Mouse (Mus musculus): ENCODE measurements around the gene Tlr5. TPM values are rescaled to one million over a fixed set of nuclear protein-coding genes. Genes with fewer than 3 reads are reported as not detected.

Tlr5 gene
- polyA plus RNA-seq, 1 experiment, result 1.9 TPM

DNA sequence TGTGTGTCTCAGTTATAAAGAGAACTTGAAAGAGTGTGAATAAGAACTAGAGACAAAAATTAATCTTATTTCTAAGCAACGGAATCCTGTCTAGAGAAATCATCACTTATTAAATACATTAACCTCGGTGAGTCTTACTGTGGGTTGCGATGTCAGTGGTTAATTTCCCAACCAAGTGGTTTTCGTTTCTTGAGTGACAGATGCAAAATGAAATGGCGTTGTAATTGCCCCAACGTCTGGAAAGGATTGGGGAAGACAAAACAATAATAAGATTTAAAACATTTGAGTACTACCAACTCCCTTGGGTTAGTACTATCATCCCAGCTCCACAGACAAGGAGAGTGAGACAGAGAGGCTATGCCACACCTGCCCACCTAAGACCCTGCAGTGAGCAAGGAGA lies 9.0 kb upstream of the Tlr5 start:
- no peak overlapping the region for H3K27ac ChIP-seq (ENCODE audit: insufficient read depth, low read length)
- TF ChIP-seq POLR2A (IDR thresholded peaks at IDR 0.05; ENCODE audit: low read depth, low read length) (no peak), CTCF (IDR thresholded peaks at IDR 0.05; ENCODE audit: borderline replicate concordance, insufficient read depth, low read length) (no peak)
- H3K4me3 ChIP-seq (ENCODE audit: insufficient read depth, low read length), result no peak overlapping the region
- H3K4me1 ChIP-seq (ENCODE audit: control insufficient read depth, insufficient read depth, low read length), result peaks cover 6% of the 10 kb centered on the region

GRCm38 (mm10) chr1:182951298-182951697 lies 3.3 kb upstream of the Tlr5 start:
- peaks cover 3% of the 10 kb centered on the region; the same call in 1 of the 2 replicates for H3K4me1 ChIP-seq (ENCODE audit: control insufficient read depth, insufficient read depth, low read length)
- no peak for TF ChIP-seq POLR2A (IDR thresholded peaks at IDR 0.05; ENCODE audit: low read depth, low read length)
- TF ChIP-seq CTCF (IDR thresholded peaks at IDR 0.05; ENCODE audit: borderline replicate concordance, insufficient read depth, low read length), result no peak
- no peak overlapping the region for H3K4me3 ChIP-seq (ENCODE audit: insufficient read depth, low read length)
- no peak overlapping the region for H3K27ac ChIP-seq (ENCODE audit: insufficient read depth, low read length)

GRCm38 (mm10) chr1:182953165-182953564 lies 1.4 kb upstream of the Tlr5 start:
- TF ChIP-seq CTCF (IDR thresholded peaks at IDR 0.05; ENCODE audit: borderline replicate concordance, insufficient read depth, low read length) (no peak), POLR2A (IDR thresholded peaks at IDR 0.05; ENCODE audit: low read depth, low read length) (no peak)
- Histone ChIP-seq H3K4me3 (ENCODE audit: insufficient read depth, low read length) (no peak overlapping the region), H3K27ac (ENCODE audit: insufficient read depth, low read length) (no peak overlapping the region), H3K4me1 (ENCODE audit: control insufficient read depth, insufficient read depth, low read length) (peaks cover 3% of the 10 kb centered on the region; the same call in 1 of the 2 replicates)

GRCm38 (mm10) chr1:182953667-182954066 lies 921 bp upstream of the Tlr5 start:
- TF ChIP-seq CTCF (IDR thresholded peaks at IDR 0.05; ENCODE audit: borderline replicate concordance, insufficient read depth, low read length), result no peak
- TF ChIP-seq POLR2A (IDR thresholded peaks at IDR 0.05; ENCODE audit: low read depth, low read length), result no peak

DNA sequence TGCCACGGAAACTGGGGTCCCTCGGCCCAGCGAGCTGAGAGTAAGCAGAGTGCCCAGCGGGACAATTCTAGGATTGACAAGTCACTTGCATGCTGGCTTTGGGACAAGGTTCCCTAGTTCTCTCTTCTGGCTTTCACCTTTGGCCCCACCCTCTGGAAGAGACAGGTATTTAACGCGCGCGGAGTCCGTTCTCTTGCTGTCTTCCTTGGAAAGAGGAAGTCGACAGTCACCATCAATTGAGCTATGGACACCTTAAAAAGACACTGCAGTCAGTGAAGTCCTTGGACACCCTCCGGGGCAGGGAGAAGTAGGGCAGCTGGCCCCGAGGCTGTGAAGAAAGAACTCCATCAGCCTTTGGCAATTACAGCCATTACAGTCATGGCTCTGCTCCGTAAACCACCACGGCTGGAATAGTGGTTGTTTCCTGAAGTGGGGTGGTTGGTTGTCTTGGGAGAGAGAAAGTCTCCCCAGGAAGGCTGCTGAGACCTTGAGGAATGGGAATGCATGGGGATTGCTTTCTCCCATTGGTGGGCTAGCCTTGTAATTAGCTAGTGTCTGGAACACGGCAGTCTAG lies 546 bp downstream of the Tlr5 start:
- H3K4me1 ChIP-seq (ENCODE audit: control insufficient read depth, insufficient read depth, low read length), result peaks cover 5% of the 10 kb centered on the region; the same call in 1 of the 2 replicates
- TF ChIP-seq POLR2A (IDR thresholded peaks at IDR 0.05; ENCODE audit: low read depth, low read length) (no peak), CTCF (IDR thresholded peaks at IDR 0.05; ENCODE audit: borderline replicate concordance, insufficient read depth, low read length) (no peak)
- peak overlapping the region; percentile 15; the same call in 1 of the 2 replicates for H3K4me3 ChIP-seq (ENCODE audit: insufficient read depth, low read length)
- H3K27ac ChIP-seq (ENCODE audit: insufficient read depth, low read length), result no peak overlapping the region

More at GRCm38 (mm10) chr1:182953667-182954066, 921 bp upstream of the Tlr5 start:
- H3K4me1 ChIP-seq (ENCODE audit: control insufficient read depth, insufficient read depth, low read length), result peaks cover 3% of the 10 kb centered on the region; the same call in 1 of the 2 replicates
- H3K27ac ChIP-seq (ENCODE audit: insufficient read depth, low read length), result no peak overlapping the region
- H3K4me3 ChIP-seq (ENCODE audit: insufficient read depth, low read length), result no peak overlapping the region

GRCm38 (mm10) chr1:182956186-182956960 lies 1.8 kb downstream of the Tlr5 start:
- Histone ChIP-seq H3K4me1 (ENCODE audit: control insufficient read depth, insufficient read depth, low read length) (peaks cover 5% of the 10 kb centered on the region; the same call in 1 of the 2 replicates), H3K4me3 (ENCODE audit: insufficient read depth, low read length) (no peak overlapping the region), H3K27ac (ENCODE audit: insufficient read depth, low read length) (no peak overlapping the region)
- TF ChIP-seq POLR2A (IDR thresholded peaks at IDR 0.05; ENCODE audit: low read depth, low read length) (no peak), CTCF (IDR thresholded peaks at IDR 0.05; ENCODE audit: borderline replicate concordance, insufficient read depth, low read length) (no peak)

- TF ChIP-seq CTCF (IDR thresholded peaks at IDR 0.05; ENCODE audit: borderline replicate concordance, insufficient read depth, low read length), result no peak
- TF ChIP-seq POLR2A (IDR thresholded peaks at IDR 0.05; ENCODE audit: low read depth, low read length), result no peak
- 0 out of 2 replicates have a peak, but pooled peaks cover 2% of the 10 kb centered on the region for H3K4me1 ChIP-seq (ENCODE audit: control insufficient read depth, insufficient read depth, low read length)
- H3K27ac ChIP-seq (ENCODE audit: insufficient read depth, low read length), result no peak overlapping the region
- H3K4me3 ChIP-seq (ENCODE audit: insufficient read depth, low read length), result no peak overlapping the region
These were observed 2.6 kb downstream of the Tlr5 start for GRCm38 (mm10) chr1:182957001-182957757.

GRCm38 (mm10) chr1:182957826-182958544 lies 3.4 kb downstream of the Tlr5 start:
- TF ChIP-seq POLR2A (IDR thresholded peaks at IDR 0.05; ENCODE audit: low read depth, low read length) (no peak), CTCF (IDR thresholded peaks at IDR 0.05; ENCODE audit: borderline replicate concordance, insufficient read depth, low read length) (no peak)
- H3K4me3 ChIP-seq (ENCODE audit: insufficient read depth, low read length), result no peak overlapping the region
- 0 out of 2 replicates have a peak, but pooled peaks cover 2% of the 10 kb centered on the region for H3K4me1 ChIP-seq (ENCODE audit: control insufficient read depth, insufficient read depth, low read length)
- no peak overlapping the region for H3K27ac ChIP-seq (ENCODE audit: insufficient read depth, low read length)

DNA sequence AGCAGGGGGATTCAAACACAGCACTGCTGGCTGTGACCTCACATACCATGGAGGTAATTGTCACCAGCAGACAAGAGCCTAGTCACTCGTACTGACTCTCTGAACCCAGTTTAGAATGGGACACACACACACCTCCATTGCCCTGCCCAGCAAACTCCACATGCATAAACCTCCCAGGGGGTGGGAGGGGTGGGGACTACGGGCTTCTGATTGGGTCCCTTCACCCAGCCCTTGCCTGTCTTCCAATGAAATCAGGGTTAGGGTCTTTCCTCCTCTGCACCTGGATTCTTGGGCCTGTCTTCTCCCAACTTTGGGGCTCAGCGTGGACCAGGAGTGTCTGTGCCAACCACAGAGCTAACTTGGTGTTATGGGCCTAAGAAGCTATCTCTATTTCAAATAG lies 4.2 kb downstream of the Tlr5 start:
- H3K4me3 ChIP-seq (ENCODE audit: insufficient read depth, low read length), result no peak overlapping the region
- 0 out of 2 replicates have a peak, but pooled peaks cover 2% of the 10 kb centered on the region for H3K4me1 ChIP-seq (ENCODE audit: control insufficient read depth, insufficient read depth, low read length)
- H3K27ac ChIP-seq (ENCODE audit: insufficient read depth, low read length), result no peak overlapping the region
- TF ChIP-seq CTCF (IDR thresholded peaks at IDR 0.05; ENCODE audit: borderline replicate concordance, insufficient read depth, low read length), result no peak
